Mouse (Mus musculus): Measurements from ENCODE around the gene Clec4e. TPM values are rescaled to one million over a fixed set of nuclear protein-coding genes. Genes with fewer than 3 reads are reported as not detected.
"Not testable (repeated sequence)": the region's sequence is repeated elsewhere in the genome, so short reads cannot be mapped to it uniquely, and the experiment has no call there.

Clec4e gene
- polyA plus RNA-seq, 1 experiment = not detected

DNA sequence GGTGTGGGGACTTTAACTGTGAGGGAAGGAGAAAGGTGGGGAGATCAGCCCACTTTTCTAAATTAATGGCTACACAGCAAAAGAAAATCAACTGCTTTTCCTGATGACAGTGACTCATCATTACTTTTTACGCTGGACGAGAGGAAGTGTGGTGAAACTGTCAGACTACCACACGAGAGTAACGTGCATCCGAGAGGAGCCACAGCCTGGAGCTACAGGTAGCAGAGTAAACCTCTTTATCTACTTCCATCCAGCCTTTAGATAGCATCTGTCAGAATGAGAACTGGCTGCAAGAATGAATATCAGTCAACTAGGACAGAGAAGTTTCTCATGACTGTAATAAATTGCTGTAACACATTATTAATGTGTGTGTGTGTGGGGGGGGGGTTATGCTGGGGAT lies 22.7 kb downstream of the Clec4e start:
- Histone ChIP-seq H3K27me3 (ENCODE audit: control insufficient read depth) (no peaks in the 10 kb centered on the region), H3K4me1 (ENCODE audit: control insufficient read depth) (peaks cover 28% of the 10 kb centered on the region), H3K36me3 (ENCODE audit: control insufficient read depth) (no peaks in the 10 kb centered on the region), H3K4me3 (replicated peaks) (no peak overlapping the region), H3K9me3 (ENCODE audit: control insufficient read depth, low read length) (no peaks in the 10 kb centered on the region)
- TF ChIP-seq GATA1 (IDR thresholded peaks at IDR 0.05; ENCODE audit: low read length) (no peak), TAL1 (IDR thresholded peaks at IDR 0.05; ENCODE audit: low read length) (no peak)

DNA sequence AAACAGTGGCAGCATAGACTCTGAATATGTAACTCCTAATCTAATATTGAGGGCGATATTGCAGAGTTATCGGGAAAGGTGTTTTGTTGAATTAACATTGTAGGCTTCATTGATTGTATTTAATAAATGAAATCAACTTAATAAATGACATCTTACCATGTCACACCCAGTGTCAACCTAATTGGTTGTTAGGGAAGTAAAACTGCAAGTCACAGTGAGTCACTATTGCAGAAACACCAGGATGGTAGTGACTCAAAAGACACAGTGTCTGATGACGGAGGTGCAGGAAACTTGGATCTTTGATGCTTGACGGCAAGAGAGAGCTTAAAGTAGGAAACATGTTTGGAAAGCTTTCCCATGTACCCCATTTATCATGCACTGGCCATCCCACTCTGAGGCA lies 23.9 kb downstream of the Clec4e start:
- H3K4me3 ChIP-seq (replicated peaks) = no peak overlapping the region
- H3K27me3 ChIP-seq (ENCODE audit: control insufficient read depth) = no peaks in the 10 kb centered on the region
- H3K4me1 ChIP-seq (ENCODE audit: control insufficient read depth) = peaks cover 28% of the 10 kb centered on the region
- TF ChIP-seq TAL1 (IDR thresholded peaks at IDR 0.05; ENCODE audit: low read length) (no peak), GATA1 (IDR thresholded peaks at IDR 0.05; ENCODE audit: low read length) (no peak)
- no peaks in the 10 kb centered on the region for H3K9me3 ChIP-seq (ENCODE audit: control insufficient read depth, low read length)
- no peaks in the 10 kb centered on the region for H3K36me3 ChIP-seq (ENCODE audit: control insufficient read depth)

DNA sequence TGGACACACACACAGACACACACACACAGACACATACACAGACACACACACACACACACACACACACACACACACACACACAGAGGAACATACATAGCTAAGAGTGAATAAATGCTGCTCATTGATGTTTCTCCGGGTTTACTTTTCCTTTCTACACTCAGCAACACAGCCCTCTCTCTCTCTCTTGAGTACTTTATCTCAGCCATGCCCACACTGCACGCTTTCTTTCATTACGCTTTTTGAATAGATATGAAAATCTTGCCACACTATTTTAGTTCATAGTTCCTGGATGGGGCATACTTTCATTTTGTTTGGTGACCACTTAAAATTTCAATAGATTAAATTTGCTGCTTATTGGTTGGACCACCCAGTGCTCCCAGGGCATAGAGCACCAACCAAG lies 25.5 kb downstream of the Clec4e start:
- Histone ChIP-seq H3K4me3 (replicated peaks) (no peak overlapping the region), H3K36me3 (ENCODE audit: control insufficient read depth) (no peaks in the 10 kb centered on the region), H3K27me3 (ENCODE audit: control insufficient read depth) (no peaks in the 10 kb centered on the region), H3K4me1 (ENCODE audit: control insufficient read depth) (peaks cover 33% of the 10 kb centered on the region), H3K9me3 (ENCODE audit: control insufficient read depth, low read length) (no peaks in the 10 kb centered on the region)
- no peak for TF ChIP-seq GATA1 (IDR thresholded peaks at IDR 0.05; ENCODE audit: low read length)
- TF ChIP-seq TAL1 (IDR thresholded peaks at IDR 0.05; ENCODE audit: low read length) = no peak

DNA sequence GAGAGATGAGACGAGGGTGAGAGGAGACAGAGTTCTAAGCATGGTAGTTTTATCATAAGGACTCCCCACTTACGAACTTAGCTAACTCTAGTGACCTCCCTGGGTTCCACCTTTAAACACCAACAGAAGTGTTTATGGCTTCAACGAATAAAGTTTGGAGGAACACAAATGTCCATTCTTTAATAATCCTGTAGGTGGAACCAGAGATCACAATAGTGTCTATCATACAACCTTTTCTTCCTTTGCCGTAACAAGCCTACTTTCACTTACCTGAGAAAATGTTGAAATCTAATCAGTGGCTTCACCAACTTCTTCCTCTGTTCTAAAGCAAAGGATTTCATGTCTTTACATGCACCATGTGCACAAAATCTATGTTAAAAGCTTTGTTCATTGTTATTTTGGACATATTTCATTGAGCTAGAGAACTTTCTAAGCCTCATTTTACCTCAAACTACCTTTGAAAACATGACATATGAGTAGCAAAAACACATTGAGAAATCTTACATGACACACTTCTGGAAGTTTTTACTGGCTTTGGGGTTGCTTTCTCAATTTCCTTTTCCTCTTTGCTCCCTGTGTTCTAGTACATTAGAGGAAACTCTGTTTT lies 28.0 kb downstream of the Clec4e start, which contains the start of gene Clec4d:
TSS of gene Clec4d (plus strand) at position 557 of the 607 bp plus-strand sequence.
- Histone ChIP-seq H3K4me1 (ENCODE audit: control insufficient read depth) (peaks cover 26% of the 10 kb centered on the region), H3K4me3 (replicated peaks) (no peak within 1 kb of the TSS), H3K36me3 (ENCODE audit: control insufficient read depth) (no peaks in the 10 kb centered on the region), H3K27me3 (ENCODE audit: control insufficient read depth) (no peaks in the 10 kb centered on the region), H3K9me3 (ENCODE audit: control insufficient read depth, low read length) (no peaks in the 10 kb centered on the region)
- no peak for TF ChIP-seq GATA1 (IDR thresholded peaks at IDR 0.05; ENCODE audit: low read length)
- TF ChIP-seq TAL1 (IDR thresholded peaks at IDR 0.05; ENCODE audit: low read length) = no peak

DNA sequence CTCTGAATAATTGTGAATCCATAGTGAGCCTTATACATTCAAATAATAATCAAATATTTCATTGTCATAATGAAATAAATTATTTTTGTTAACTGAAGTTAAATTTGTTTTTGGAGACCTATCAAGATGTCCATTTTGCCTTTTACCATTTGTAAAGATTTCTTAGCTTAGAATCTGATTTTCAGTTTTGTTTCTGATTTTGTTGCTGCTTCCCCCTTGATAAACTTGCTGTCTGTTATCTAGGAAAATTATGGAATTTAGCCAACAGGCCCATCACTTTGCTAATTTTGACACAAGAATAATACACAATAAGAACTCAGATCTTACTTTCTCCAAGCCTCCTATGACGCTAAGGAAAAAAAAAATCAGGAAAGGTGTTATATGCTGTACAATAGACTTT lies 28.8 kb downstream of the Clec4e start:
- Histone ChIP-seq H3K4me3 (replicated peaks) (no peak overlapping the region), H3K4me1 (ENCODE audit: control insufficient read depth) (peaks cover 20% of the 10 kb centered on the region), H3K36me3 (ENCODE audit: control insufficient read depth) (no peaks in the 10 kb centered on the region), H3K27me3 (ENCODE audit: control insufficient read depth) (no peaks in the 10 kb centered on the region), H3K9me3 (ENCODE audit: control insufficient read depth, low read length) (no peaks in the 10 kb centered on the region)
- no peak for TF ChIP-seq TAL1 (IDR thresholded peaks at IDR 0.05; ENCODE audit: low read length)
- no peak for TF ChIP-seq GATA1 (IDR thresholded peaks at IDR 0.05; ENCODE audit: low read length)

DNA sequence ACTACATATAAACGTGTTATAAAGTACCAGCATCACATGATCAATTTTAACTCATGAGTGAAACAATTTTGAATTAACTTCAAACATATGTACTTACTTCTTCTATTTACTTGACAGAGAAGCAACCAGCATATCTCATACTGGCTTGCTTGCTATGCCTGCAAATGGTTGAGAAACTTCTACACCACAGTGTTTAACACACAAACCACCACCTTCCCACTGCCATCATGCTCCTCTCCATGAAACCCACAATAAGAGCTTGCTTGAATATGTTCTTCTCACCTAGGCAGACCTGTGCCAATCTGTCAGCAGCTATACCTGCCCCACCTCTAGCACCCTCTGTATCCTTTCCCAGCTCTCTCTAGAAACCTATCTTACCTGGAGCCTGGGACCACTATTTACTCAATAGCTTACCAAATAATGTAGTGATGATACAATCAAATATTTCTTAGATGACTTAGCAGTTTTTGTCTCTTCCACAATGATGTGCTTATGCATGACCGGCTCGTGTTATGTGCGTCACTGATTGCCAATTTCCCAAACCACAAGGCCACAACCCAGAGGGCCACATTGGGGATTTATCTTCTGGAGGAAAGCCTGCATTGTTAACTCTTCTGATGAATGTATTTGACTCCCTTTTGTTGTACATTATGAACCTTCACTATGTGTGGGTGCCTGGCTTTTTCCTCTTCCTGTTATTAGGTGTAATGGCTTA lies 29.6 kb downstream of the Clec4e start:
- no peaks in the 10 kb centered on the region for H3K36me3 ChIP-seq (ENCODE audit: control insufficient read depth)
- peaks cover 12% of the 10 kb centered on the region for H3K4me1 ChIP-seq (ENCODE audit: control insufficient read depth)
- H3K27me3 ChIP-seq (ENCODE audit: control insufficient read depth) = no peaks in the 10 kb centered on the region
- TF ChIP-seq GATA1 (IDR thresholded peaks at IDR 0.05; ENCODE audit: low read length) (no peak), TAL1 (IDR thresholded peaks at IDR 0.05; ENCODE audit: low read length) (no peak)
- no peak overlapping the region for H3K4me3 ChIP-seq (replicated peaks)
- H3K9me3 ChIP-seq (ENCODE audit: control insufficient read depth, low read length) = no peaks in the 10 kb centered on the region

DNA sequence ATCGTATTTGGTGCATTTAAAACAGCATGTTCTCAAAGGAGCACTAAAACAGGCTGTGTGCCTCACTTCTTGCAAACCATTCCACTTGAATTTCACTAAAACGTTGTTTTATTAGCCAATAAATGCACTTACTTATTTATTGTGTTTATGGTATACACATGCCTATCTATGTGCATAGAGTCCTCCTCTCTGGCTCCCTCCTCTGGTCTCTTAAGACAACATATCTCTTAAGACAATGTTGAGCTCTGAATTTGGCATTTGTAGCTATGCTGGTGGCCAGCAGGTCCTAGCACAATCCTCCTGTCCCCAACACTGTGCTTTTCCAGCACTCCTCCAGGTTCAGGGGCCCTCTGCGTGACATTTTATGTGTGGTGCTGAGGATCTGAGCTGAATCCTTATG lies 30.7 kb downstream of the Clec4e start:
- H3K36me3 ChIP-seq (ENCODE audit: control insufficient read depth) = no peaks in the 10 kb centered on the region
- no peak overlapping the region for H3K4me3 ChIP-seq (replicated peaks)
- H3K9me3 ChIP-seq (ENCODE audit: control insufficient read depth, low read length) = no peaks in the 10 kb centered on the region
- TF ChIP-seq GATA1 (IDR thresholded peaks at IDR 0.05; ENCODE audit: low read length) (no peak), TAL1 (IDR thresholded peaks at IDR 0.05; ENCODE audit: low read length) (no peak)
- H3K27me3 ChIP-seq (ENCODE audit: control insufficient read depth) = no peaks in the 10 kb centered on the region
- peaks cover 7% of the 10 kb centered on the region for H3K4me1 ChIP-seq (ENCODE audit: control insufficient read depth)

DNA sequence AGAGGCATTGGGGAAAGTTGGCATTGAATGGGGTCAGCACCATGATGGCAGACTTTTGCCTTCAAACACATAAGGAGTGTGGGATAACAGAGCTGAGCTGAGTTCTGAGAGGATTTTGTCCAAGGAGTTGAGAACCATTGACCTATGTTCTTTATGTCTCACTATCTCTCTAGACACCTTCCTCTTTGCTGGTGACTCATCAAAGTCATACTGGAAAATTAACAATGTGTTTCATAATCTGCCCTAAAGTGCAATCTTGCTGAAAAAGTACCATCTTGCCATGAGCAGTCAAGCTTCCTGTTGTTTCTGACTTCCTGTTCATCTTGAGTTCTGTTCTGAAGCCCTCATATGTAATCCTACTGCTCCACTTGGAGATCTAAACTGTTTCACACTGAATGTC lies 36.9 kb downstream of the Clec4e start:
- H3K27me3 ChIP-seq (ENCODE audit: control insufficient read depth) = no peaks in the 10 kb centered on the region
- TF ChIP-seq GATA1 (IDR thresholded peaks at IDR 0.05; ENCODE audit: low read length) = no peak
- no peak for TF ChIP-seq TAL1 (IDR thresholded peaks at IDR 0.05; ENCODE audit: low read length)
- H3K9me3 ChIP-seq (ENCODE audit: control insufficient read depth, low read length) = no peaks in the 10 kb centered on the region
- H3K4me1 ChIP-seq (ENCODE audit: control insufficient read depth) = no peaks in the 10 kb centered on the region
- no peaks in the 10 kb centered on the region for H3K36me3 ChIP-seq (ENCODE audit: control insufficient read depth)
- H3K4me3 ChIP-seq (replicated peaks) = no peak overlapping the region

DNA sequence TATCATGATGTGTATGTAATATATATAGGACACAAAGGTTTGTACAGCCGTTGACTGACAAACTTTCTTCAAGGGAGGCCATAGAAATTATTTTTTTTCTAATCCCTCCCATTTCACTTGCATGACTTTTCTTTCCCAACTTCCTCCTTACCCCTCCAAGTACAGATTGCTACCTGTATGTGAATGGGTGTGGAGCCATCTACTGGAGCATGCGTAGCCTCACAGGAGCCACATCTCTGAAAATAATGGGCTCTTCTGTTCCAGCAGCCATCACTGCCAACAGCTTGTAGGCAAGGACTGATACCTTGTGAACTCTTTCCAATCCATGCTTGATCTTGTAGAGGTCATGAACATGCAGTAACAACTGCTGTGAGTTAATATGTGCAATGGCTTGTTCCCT lies 40.8 kb downstream of the Clec4e start:
- H3K9me3 ChIP-seq (ENCODE audit: control insufficient read depth, low read length); H3K4me3 ChIP-seq (replicated peaks); H3K27me3 ChIP-seq (ENCODE audit: control insufficient read depth); H3K4me1 ChIP-seq (ENCODE audit: control insufficient read depth); H3K36me3 ChIP-seq (ENCODE audit: control insufficient read depth): not testable (repeated sequence)

All from erythroblast, embryonic 14.5 days (primary cell).